Mouse (Mus musculus) ES-Bruce4 (cell line): Measurements from ENCODE around the gene Plin1.

Source experiments
- CTCF ChIP-seq: IDR thresholded peaks from one replicate; pipeline ENCODE4 v1.8.1; 2011; ENCODE audit warnings: low read depth, low read length
- POLR2A ChIP-seq: IDR thresholded peaks from one replicate; pipeline ENCODE4 v1.8.1; 2011; ENCODE audit warnings: low read length; ENCODE audit not compliant: insufficient read depth

DNA sequence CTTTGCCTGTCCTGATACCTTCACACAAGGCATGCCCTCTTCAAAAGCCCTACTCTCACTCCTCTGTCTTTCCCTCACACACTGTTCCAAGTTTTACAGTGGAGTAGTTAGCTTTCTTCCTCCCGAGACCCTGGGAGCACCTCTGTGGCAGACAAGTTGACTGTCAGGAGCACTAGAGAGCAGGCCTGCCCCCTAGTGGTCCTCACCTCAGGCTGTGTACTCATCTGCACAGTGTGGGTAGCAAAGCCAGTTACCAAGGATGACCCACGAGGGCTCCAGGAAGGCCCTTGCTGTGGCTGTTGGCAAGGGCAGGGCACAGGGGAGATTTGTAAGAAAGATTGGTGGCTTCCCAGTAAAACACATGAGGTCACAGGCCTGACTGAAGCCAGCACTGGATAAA is 5.6 kb downstream of the Plin1 start:
- TF ChIP-seq CTCF, result peak; percentile 95
- TF ChIP-seq POLR2A, result no peak
